Mouse (Mus musculus) brain, embryonic 14.5 days (tissue): Measurements from ENCODE around the gene Trim7.

Source experiments
- CTCF ChIP-seq: fragments of 200-500 bp; IDR thresholded peaks from 2 replicates; pipeline ENCODE4 v1.5.1; 2012; ENCODE audit warnings: inconsistent platforms, mild to moderate bottlenecking, moderate library complexity, borderline replicate concordance; ENCODE audit not compliant: insufficient read depth, insufficient read length; ENCODE audit errors: extremely low read depth
- POLR2A ChIP-seq: fragments of 200-500 bp; IDR thresholded peaks from 2 replicates; pipeline ENCODE4 v1.6.1; 2012; ENCODE audit warnings: mild to moderate bottlenecking, inconsistent platforms, borderline replicate concordance; ENCODE audit not compliant: poor library complexity, insufficient read depth, insufficient read length, severe bottlenecking; ENCODE audit errors: extremely low read depth

- TF ChIP-seq POLR2A = no peak
- no peak for TF ChIP-seq CTCF
Measured at GRCm38 (mm10) chr11:48869380-48870110, 43.6 kb downstream of the Trim7 start.
